Comparison of ENCODE assay signal across 8 mouse cellular contexts in the genomic region with DNA sequence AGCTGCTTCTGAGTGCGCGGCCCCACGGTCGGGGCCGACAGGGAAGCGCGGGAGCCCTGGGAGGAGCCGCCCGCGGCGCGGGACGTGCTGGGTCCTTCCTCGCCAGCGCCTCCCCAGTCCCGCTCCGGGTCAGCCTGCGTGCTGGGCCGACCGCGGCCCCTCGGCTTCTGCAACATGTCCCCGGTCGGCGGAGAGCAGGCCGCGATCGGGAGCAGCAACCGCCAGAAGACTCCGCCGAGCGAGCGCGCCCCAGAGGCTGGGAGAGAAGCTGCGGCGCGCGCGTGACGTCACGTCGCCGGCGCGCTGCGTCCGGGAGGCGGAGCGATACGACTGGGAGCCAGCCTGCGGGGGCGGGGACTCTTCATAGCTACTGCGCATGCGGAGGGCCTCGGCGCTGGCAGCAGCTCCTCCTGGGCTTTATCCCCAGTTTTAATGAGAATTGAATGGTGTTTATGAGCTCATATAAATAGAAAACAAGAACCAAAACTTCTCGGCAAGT. TPM values are rescaled to one million over a fixed set of nuclear protein-coding genes. Genes with fewer than 3 reads are reported as not detected.
DNase-seq lines count a peak whose midpoint lies in the region; ATAC-seq lines count a peak whose summit lies in the region.

A gene (minus strand): TSS at position 255 of the 499 bp plus-strand sequence.

- H3K36me3 ChIP-seq in hindbrain, embryonic 14.5 days (replicated peaks; ENCODE audit: control insufficient read depth, insufficient read depth): no peaks in the 10 kb centered on the region

- 0% methylated on average over 57 of the region's 57 CpGs for WGBS in hindbrain, embryonic 14.5 days

- peak; percentile 95 for ATAC-seq in hindbrain, embryonic 14.5 days (ENCODE audit: low FRiP score)

- peak; percentile 93 for DNase-seq in R1 (ENCODE audit: low read depth, low spot score)
- peak; percentile 97 to 99 for DNase-seq in cerebellum, postnatal 25 days
- DNase-seq in frontal cortex, postnatal 25 days (ENCODE audit: low spot score in 2 of 2): peak; percentile 95 to 96
- DNase-seq in hindbrain, embryonic 14.5 days (ENCODE audit: low spot score): peak; percentile 99
- peak; percentile 98 for DNase-seq in layer of hippocampus, postnatal 36 days
- DNase-seq in lung, postnatal 36 days: peak; percentile 96
- DNase-seq in retina, postnatal 1 day: peak; percentile 97
- peak; percentile 92 to 95 for DNase-seq in urinary bladder, adult 18-20 months (ENCODE audit: low spot score in 2 of 2)

- peak within 1 kb of the TSS; percentile 85 for H3K9ac ChIP-seq in hindbrain, embryonic 14.5 days

- H3K4me3 ChIP-seq in hindbrain, embryonic 14.5 days (replicated peaks; ENCODE audit: low read length): peak within 1 kb of the TSS; percentile 94

- H3K27me3 ChIP-seq in hindbrain, embryonic 14.5 days (ENCODE audit: control insufficient read depth, insufficient read depth, low read length): no peaks in the 10 kb centered on the region

- H3K4me1 ChIP-seq in hindbrain, embryonic 14.5 days (replicated peaks; ENCODE audit: control insufficient read depth, insufficient read depth, low read length): peaks cover 41% of the 10 kb centered on the region

- no peaks in the 10 kb centered on the region for H3K9me3 ChIP-seq in hindbrain, embryonic 14.5 days (ENCODE audit: control insufficient read depth, low read length)

- H3K4me2 ChIP-seq in hindbrain, embryonic 14.5 days (replicated peaks): peak within 1 kb of the TSS; percentile 76

- H3K27ac ChIP-seq in hindbrain, embryonic 14.5 days: peak within 1 kb of the TSS; percentile 97

RNA-seq across cellular contexts. Expression of the gene that starts here (rescaled TPM):
- polyA plus RNA-seq in hindbrain, embryonic 14.5 days (2014; fragmentation: Nextera tagmentation; extraction: Ambion mirVana): 11.7 and 12.2 TPM in 2 replicates
- 10 to 100 TPM; 18.6 to 19.0 TPM for total RNA-seq in layer of hippocampus, postnatal 36 days (2021)

Comparison
In these comparisons a context has a peak if more than half of its experiments do, and no peak if none do; other contexts are left out.
1. Peak in every context shown above with its lines: DNase-seq, ATAC-seq, H3K4me3 ChIP-seq and H3K27ac ChIP-seq.